Mouse (Mus musculus) thymus, postnatal 0 days (tissue): ENCODE data around the gene Ndufaf7. TPM values are rescaled to one million over a fixed set of nuclear protein-coding genes. Genes with fewer than 3 reads are reported as not detected.

Experiments used
- DNase-seq: peaks from one replicate; pipeline ENCODE4 v3.0.0-alpha.2; 2015; ENCODE audit warnings: low spot score
- polyA plus RNA-seq: library from polyadenylated mRNA; unstranded; fragments of >200 nt; fragmentation: Nextera tagmentation; extraction: Ambion mirVana; gene quantifications from 2 replicates; pipeline ENCODE4 v1.2.1, GENCODE M21; 2015

The Ndufaf7 gene
- polyA plus RNA-seq, 1 experiment from 2014 or later, result 45.1 TPM

DNA sequence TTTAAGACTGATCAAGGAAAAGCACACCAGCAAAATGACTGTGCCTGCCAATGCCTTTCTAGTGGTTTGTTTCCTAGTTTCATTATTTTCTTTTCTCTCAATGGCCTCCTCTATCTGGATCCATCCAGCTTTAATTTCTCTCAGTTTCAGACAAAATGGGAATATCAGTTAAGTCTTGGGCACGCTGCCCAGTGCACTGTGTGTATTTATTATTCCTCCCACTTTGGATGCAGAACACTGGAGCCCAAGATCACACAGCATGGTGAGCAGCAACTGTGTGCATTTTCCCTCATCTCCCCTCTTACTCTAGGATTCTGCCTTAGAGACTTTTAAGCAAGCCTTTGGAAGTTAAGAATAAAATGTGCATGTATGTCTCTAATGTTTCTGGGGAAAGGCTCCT, 27.5 kb downstream of the Ndufaf7 start:
- DNase-seq, result no peak

DNA sequence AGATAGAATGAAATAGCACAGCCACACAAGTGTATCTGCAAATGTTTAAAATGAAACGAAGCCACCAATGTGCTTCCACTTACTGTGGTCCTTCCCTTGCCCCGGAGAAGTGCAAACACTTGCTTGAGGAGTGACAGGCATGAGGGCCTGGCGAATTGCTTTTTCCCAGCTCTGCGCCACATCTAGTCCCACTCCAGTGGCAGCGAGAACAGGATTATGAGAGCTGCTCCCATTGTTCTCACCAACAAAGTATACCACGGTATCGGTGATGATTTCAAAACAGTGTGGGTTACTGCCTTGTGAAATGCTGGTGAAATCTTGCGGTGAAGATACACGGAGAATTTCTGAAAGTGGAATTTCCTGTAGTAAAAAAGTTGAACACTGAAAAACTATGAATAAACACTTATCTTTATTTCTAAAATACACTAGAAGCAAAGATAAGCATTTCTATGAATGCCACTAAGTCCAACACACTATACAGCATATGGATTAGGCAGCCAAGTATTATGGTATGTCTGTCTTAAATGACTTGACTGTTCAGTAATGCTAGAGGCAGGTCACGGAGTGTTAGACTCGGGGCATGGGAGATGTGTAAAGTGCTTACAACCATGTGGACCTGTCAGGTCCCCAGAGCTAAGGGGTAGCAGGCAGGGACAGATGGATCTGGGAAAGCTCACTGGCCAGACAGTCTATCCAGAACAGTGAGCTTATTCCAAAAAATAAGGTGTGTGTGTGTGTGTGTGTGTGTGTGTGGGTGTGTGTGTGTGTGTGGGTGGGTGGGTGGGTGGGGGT, 29.4 kb downstream of the Ndufaf7 start:
- no peak for DNase-seq

DNA sequence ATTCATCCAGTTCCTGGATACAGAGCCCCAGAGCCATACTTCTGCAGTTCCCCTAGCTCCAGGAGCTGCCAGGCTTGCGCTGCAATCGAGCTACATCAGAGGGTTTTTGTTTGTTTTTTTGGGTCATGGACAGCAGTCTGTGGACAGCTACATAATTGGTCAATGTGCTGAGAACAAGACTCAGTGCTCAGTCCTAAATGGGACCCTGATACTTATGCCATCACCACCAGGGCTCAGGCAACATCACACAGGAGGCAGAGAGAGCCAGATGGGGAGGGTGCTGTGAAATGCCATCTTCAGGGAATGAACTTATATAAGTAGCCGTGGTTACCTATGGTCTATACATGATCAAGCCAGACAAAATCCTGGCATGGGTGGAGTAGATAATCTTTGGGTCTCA, 31.6 kb downstream of the Ndufaf7 start:
- no peak for DNase-seq

- no peak for DNase-seq
These were observed 46.2 kb downstream of the Ndufaf7 start for GRCm38 (mm10) chr17:78983166-78983565.

GRCm38 (mm10) chr17:78983736-78984135, 46.8 kb downstream of the Ndufaf7 start:
- DNase-seq, result no peak

- peak; percentile 16 for DNase-seq
These were observed 52.1 kb downstream of the Ndufaf7 start for GRCm38 (mm10) chr17:78989015-78989414.

DNA sequence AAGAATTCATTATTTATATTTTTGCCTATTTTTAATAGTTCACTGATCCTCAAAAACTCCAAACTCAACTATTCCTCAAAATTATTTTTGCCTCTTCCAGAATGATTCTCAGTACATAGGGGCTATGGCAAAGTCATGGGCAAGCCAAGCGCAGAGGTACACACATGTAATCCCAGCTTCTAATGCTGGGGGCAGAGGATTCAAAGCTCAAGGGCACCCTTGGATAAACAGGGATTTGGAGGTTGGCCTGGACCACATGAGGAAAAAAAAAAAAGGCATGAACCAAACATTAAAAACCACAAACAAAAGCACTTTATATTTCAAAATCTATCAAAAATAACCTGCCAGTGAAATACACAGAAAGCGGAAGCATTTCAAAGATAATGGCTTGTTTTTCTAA, 54.6 kb downstream of the Ndufaf7 start:
- no peak for DNase-seq

DNA sequence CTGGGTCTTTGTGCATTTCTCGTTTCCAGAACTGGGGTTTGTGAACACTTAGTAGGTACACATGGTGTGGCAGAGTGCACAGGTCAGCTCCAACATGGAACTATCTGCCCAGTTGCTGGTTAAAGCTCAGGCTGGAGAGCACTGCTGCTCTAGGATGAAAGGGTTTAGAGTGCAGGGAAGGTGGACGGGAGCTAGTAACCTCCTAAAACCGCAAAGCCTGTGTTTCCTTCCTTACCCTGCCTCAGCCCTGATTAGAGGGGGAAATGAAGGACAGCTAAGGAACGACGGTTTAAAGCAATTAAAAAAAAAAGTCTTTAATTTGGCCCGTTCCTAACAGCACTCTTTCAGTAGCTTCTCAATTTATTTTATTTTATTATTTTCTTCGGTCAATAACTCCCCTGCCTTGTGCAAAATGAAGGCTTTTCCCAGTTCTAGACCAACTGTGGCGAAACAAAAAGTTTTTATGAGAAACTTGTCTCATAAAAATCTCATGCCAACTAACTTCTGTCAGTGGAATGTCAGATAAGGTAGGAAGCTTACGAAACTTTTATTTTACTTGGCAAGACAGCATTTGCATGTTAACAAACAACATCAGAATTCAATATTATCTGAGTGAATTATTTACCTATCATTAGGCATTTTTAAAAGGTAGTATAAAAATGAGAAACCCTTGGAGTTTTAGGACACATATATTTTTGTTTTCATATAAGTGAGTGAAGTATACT, 55.5 kb downstream of the Ndufaf7 start:
- DNase-seq, result no peak

DNA sequence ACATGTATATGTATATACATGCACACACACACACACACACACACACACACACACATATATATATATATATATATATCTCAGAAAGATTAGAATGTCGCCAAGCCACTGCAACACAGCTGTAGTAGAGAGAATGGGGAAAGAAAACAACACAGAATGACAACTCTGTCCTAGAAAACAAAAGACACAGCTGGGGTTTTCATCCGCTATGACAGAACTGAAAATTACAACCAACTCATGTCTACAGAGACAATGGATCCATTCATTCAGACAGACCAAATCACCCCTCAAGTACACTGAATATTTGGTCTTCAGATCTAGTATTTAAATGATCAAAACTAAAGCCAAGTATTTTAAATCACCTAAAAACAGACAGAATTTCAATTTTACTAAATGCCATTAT, 56.7 kb downstream of the Ndufaf7 start:
- DNase-seq, result no peak

- no peak for DNase-seq
These were observed 57.4 kb downstream of the Ndufaf7 start for GRCm38 (mm10) chr17:78994382-78994781.

- no peak for DNase-seq
These were observed 58.2 kb downstream of the Ndufaf7 start for GRCm38 (mm10) chr17:78994931-78995820.

Other genes starting within 250 kb of the Ndufaf7 start
- 4.1 and 5.4 TPM in 2 replicates for gene Strn, start 199.9 kb upstream of the Ndufaf7 start, polyA plus RNA-seq
- 11.4 and 12.3 TPM in 2 replicates for gene Heatr5b, start 101.8 kb upstream of the Ndufaf7 start, polyA plus RNA-seq
- 60.0 and 70.2 TPM in 2 replicates for gene Gpatch11, start 101.6 kb upstream of the Ndufaf7 start, polyA plus RNA-seq
- 10.4 and 15.4 TPM in 2 replicates for gene Eif2ak2, start 54.6 kb upstream of the Ndufaf7 start, polyA plus RNA-seq
- gene Sult6b1, start 30.1 kb upstream of the Ndufaf7 start, polyA plus RNA-seq, result 0.08 and 0.17 TPM in 2 replicates
- 76.0 and 79.3 TPM in 2 replicates for gene Cebpzos, start 20.6 kb upstream of the Ndufaf7 start, polyA plus RNA-seq
- 86.9 and 103 TPM in 2 replicates for gene Cebpz, start 70 bp upstream of the Ndufaf7 start, polyA plus RNA-seq
- gene Prkd3, start 83.7 kb downstream of the Ndufaf7 start, polyA plus RNA-seq, result 25.0 and 26.6 TPM in 2 replicates
- gene Qpct, start 114.8 kb downstream of the Ndufaf7 start, polyA plus RNA-seq, result 5.3 and 6.1 TPM in 2 replicates